Mouse (Mus musculus) megakaryocyte, embryonic 14.5 days (primary cell): ENCODE results near the gene Eps8l1.

Source experiments
- FLI1 ChIP-seq: IDR thresholded peaks from 2 replicates; pipeline ENCODE4 v1.6.1; 2012; ENCODE audit warnings: low read length, inconsistent platforms, mixed read lengths
- GATA1 ChIP-seq: IDR thresholded peaks from 3 replicates; pipeline ENCODE4 v1.6.1; 2012; ENCODE audit warnings: mixed read lengths, low read length, inconsistent platforms, borderline replicate concordance

DNA sequence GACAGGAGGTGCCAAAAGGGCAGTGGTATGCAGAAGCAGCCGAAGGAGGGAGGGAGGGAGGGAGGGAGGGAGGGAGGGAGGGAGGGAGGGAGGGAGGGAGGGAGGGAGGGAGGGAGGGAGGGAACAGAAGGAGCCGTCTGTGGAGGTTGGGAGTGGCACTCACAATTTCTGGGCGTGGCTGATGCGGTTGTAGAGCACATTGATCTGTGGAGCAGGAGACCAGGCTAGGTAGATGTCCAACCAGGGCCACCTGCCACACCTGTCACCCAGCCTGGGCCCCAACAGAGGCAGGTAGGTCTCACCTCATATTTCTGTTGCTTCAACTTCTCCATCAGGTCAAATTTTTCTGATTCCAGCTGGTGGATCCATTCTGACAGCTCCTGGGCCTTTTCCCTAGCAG lies 46.7 kb downstream of the Eps8l1 start:
- TF ChIP-seq GATA1 (no peak), FLI1 (no peak)
